Mouse (Mus musculus) adrenal gland, postnatal 25 days (tissue): ENCODE results near the gene Hes3. TPM values are rescaled to one million over a fixed set of nuclear protein-coding genes. Genes with fewer than 3 reads are reported as not detected.

Experiments used
- DNase-seq: peaks from one replicate; pipeline ENCODE4 v3.0.0; 2021; ENCODE audit warnings: mixed read lengths
- long read RNA-seq: library from polyadenylated mRNA; stranded (forward); transcript quantifications from one replicate; pipeline ENCODE4 v2.0.0, GENCODE M21; 2021
- total RNA-seq: library from RNA; stranded (reverse); gene quantifications from 2 replicates; pipeline ENCODE4 v1.2.3, GENCODE M21; 2021

Hes3 gene
- total RNA-seq: not detected in 2 replicates
- long read RNA-seq: 0 reads

GRCm38 (mm10) chr4:152291562-152291961, at the start of gene Hes3:
TSS of gene Hes3 (minus strand) at chr4:152291662.
- DNase-seq: no peak

- no peak for DNase-seq
Measured at GRCm38 (mm10) chr4:152340584-152341284, 49.3 kb upstream of the Hes3 start.

GRCm38 (mm10) chr4:152339293-152339790, 47.9 kb upstream of the Hes3 start:
- no peak for DNase-seq

- no peak for DNase-seq
Measured at GRCm38 (mm10) chr4:152338419-152339292, 47.2 kb upstream of the Hes3 start, which contains the start of gene Chd5. TSS of gene Chd5 (plus strand) at chr4:152338651.

GRCm38 (mm10) chr4:152337772-152338171, 46.3 kb upstream of the Hes3 start:
- DNase-seq: no peak

- DNase-seq: no peak
Measured at GRCm38 (mm10) chr4:152333587-152333986, 42.1 kb upstream of the Hes3 start.

- DNase-seq: peak; percentile 69
Measured at GRCm38 (mm10) chr4:152332952-152333351, 41.5 kb upstream of the Hes3 start.

- peak; percentile 61 for DNase-seq
Measured at GRCm38 (mm10) chr4:152328691-152329090, 37.2 kb upstream of the Hes3 start.

GRCm38 (mm10) chr4:152326543-152326942, 35.1 kb upstream of the Hes3 start:
- no peak for DNase-seq

- peak; percentile 88 for DNase-seq
Measured at GRCm38 (mm10) chr4:152325574-152326411, 34.3 kb upstream of the Hes3 start, which contains the start of gene Rpl22. TSS of gene Rpl22 (plus strand) at chr4:152325742.

GRCm38 (mm10) chr4:152324641-152325562, 33.4 kb upstream of the Hes3 start:
- DNase-seq: no peak

- no peak for DNase-seq
Measured at GRCm38 (mm10) chr4:152321464-152321863, 30.0 kb upstream of the Hes3 start.

GRCm38 (mm10) chr4:152318517-152319234, 27.2 kb upstream of the Hes3 start, which contains the start of gene Rnf207:
TSS of gene Rnf207 (minus strand) at chr4:152318993.
- peak; percentile 70 for DNase-seq

- no peak for DNase-seq
Measured at GRCm38 (mm10) chr4:152317631-152318033, 26.2 kb upstream of the Hes3 start.

- DNase-seq: no peak
Measured at GRCm38 (mm10) chr4:152315498-152316213, 24.2 kb upstream of the Hes3 start.

- no peak for DNase-seq
Measured at GRCm38 (mm10) chr4:152313934-152314333, 22.5 kb upstream of the Hes3 start.

- DNase-seq: peak; percentile 26
Measured at GRCm38 (mm10) chr4:152313211-152313632, 21.8 kb upstream of the Hes3 start.

GRCm38 (mm10) chr4:152312186-152312585, 20.7 kb upstream of the Hes3 start:
- DNase-seq: no peak

- peak; percentile 44 for DNase-seq
Measured at GRCm38 (mm10) chr4:152307542-152307941, 16.1 kb upstream of the Hes3 start.
